In the genomic region with DNA sequence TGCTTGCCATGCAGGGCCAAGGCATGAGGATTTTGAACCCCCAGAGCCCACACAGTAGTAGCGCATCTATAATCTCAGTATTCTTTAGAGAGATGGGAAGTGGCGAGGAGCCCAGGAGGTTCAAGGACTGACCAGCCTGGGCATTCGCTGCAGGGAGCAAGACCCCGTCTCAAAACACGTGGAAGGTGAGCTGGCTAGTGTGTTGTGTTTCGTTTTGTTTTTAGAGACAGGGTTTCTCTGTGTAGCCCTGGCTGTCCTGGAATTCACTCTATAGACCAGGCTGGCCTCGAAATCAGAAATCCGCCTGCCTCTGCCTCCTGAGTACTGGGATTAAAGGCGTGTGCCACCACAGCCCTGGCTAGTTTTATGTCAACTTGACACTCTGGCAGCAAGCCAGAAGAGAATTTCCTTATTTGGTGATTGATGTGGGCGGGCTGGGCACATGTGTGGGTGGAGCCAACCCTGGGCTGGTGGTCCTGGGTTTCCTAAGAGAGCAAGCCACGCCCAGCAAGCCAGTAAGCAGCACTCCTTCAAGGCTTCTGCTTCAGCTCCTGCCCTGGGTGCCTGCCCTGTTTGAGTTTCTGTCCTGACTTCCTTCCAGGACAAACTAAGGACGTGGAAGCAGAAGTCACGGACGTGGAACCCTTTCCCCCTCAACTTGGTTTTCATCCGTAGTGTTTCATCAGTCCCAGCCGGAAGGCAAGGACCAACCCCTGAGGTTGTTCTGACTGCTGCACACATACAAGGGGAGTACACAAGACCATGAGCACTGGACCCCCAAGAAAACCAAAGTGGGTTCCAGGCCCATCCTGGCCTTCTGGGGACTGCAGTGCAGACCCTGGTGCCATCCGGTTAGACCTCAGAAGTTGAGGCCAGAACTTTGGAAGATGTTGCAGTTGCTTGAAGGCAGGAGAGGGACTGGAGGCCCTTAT, we compare ENCODE assay signal across 9 mouse cellular contexts.
DNase-seq lines count a peak whose midpoint lies in the region; ATAC-seq and TF ChIP-seq lines count a peak whose summit lies in the region.
"Had no signal": no experiment of that assay in that cellular context is flagged by ENCODE, and none has a peak within 500 bp of the region (broad histone marks: within the 10 kb centered on the region; RNA-seq: fewer than 3 reads in every experiment).

No protein-coding gene starts in this region.

- H3K4me2 ChIP-seq in hindbrain, embryonic 12.5 days (replicated peaks), result no peak overlapping the region
- no peak overlapping the region for H3K4me2 ChIP-seq in liver, embryonic 16.5 days (ENCODE audit: low read depth, low read length)
- H3K4me2 ChIP-seq in stomach, embryonic 14.5 days (replicated peaks; ENCODE audit: low read depth, low read length), result no peak overlapping the region

- peak overlapping the region; percentile 100 for H3K27ac ChIP-seq in hindbrain, embryonic 12.5 days
- peak overlapping the region; percentile 53; the same call in 1 of the 2 replicates for H3K27ac ChIP-seq in liver, embryonic 16.5 days (ENCODE audit: low read length)
- H3K27ac ChIP-seq in stomach, embryonic 14.5 days (ENCODE audit: low read length), result peak overlapping the region; percentile 99

- no peaks in the 10 kb centered on the region for H3K27me3 ChIP-seq in hindbrain, embryonic 12.5 days
- peaks cover 28% of the 10 kb centered on the region for H3K27me3 ChIP-seq in liver, embryonic 16.5 days (ENCODE audit: control insufficient read depth, insufficient read depth, low read depth, low read length)
- no peaks in the 10 kb centered on the region for H3K27me3 ChIP-seq in stomach, embryonic 14.5 days (ENCODE audit: control insufficient read depth, insufficient read depth, low read length)

- peaks cover 68% of the 10 kb centered on the region for H3K4me1 ChIP-seq in hindbrain, embryonic 12.5 days
- no peaks in the 10 kb centered on the region; the same call in none of the 2 replicates for H3K4me1 ChIP-seq in liver, embryonic 16.5 days (ENCODE audit: control insufficient read depth, low read depth, low read length)
- H3K4me1 ChIP-seq in stomach, embryonic 14.5 days (ENCODE audit: control insufficient read depth, insufficient read depth, low read length), result peaks cover 47% of the 10 kb centered on the region

- no peak for ATAC-seq in hindbrain, embryonic 12.5 days (ENCODE audit: low FRiP score)
- ATAC-seq in liver, embryonic 16.5 days (ENCODE audit: low read depth), result no peak
- ATAC-seq in stomach, embryonic 14.5 days (ENCODE audit: insufficient number of reproducible peaks, insufficient read depth, low FRiP score, low read depth), result no peak
- no peak for ATAC-seq in inflammation-experienced regulatory T-cells, adult 6 months

- DNase-seq in heart, adult 11 months, result peak; percentile 95
- no peak for DNase-seq in heart, postnatal 4 days
- peak; percentile 82 for DNase-seq in brain, embryonic 14.5 days (ENCODE audit: low read depth)
- no peak for DNase-seq in right cerebral cortex, postnatal 4 days

- H3K9me3 ChIP-seq in hindbrain, embryonic 12.5 days (replicated peaks), result no peaks in the 10 kb centered on the region
- no peaks in the 10 kb centered on the region for H3K9me3 ChIP-seq in liver, embryonic 16.5 days (replicated peaks; ENCODE audit: control insufficient read depth, low read length)
- H3K9me3 ChIP-seq in stomach, embryonic 14.5 days (ENCODE audit: control insufficient read depth, low read depth, low read length), result no peaks in the 10 kb centered on the region
- H3K9me3 ChIP-seq: G1E had no signal

- H3K9ac ChIP-seq in hindbrain, embryonic 12.5 days, result no peak overlapping the region
- H3K9ac ChIP-seq in liver, embryonic 16.5 days (ENCODE audit: low read depth, low read length), result no peak overlapping the region
- no peak overlapping the region for H3K9ac ChIP-seq in stomach, embryonic 14.5 days (replicated peaks; ENCODE audit: low read depth, low read length)

- no peak for TF ChIP-seq CTCF in brain, embryonic 14.5 days (IDR thresholded peaks at IDR 0.05; ENCODE audit: borderline replicate concordance, extremely low read depth, insufficient read depth, insufficient read length)

- no peaks in the 10 kb centered on the region for H3K36me3 ChIP-seq in hindbrain, embryonic 12.5 days
- H3K36me3 ChIP-seq in liver, embryonic 16.5 days (ENCODE audit: control insufficient read depth, insufficient read depth), result no peaks in the 10 kb centered on the region
- no peaks in the 10 kb centered on the region for H3K36me3 ChIP-seq in stomach, embryonic 14.5 days (ENCODE audit: control insufficient read depth, insufficient read depth, low read length)
- H3K36me3 ChIP-seq: G1E had no signal

- no peak for TF ChIP-seq POLR2A in brain, embryonic 14.5 days (IDR thresholded peaks at IDR 0.05; ENCODE audit: borderline replicate concordance, extremely low read depth, insufficient read depth, insufficient read length, poor library complexity, severe bottlenecking)

- 85% methylated on average over 17 of the region's 17 CpGs for WGBS in hindbrain, embryonic 12.5 days
- WGBS in liver, embryonic 16.5 days (ENCODE audit: insufficient replicate concordance), result 59% methylated on average over 17 of the region's 17 CpGs
- WGBS in stomach, embryonic 14.5 days, result 88% methylated on average over 17 of the region's 17 CpGs

- H3K4me3 ChIP-seq in hindbrain, embryonic 12.5 days, result no peak overlapping the region
- H3K4me3 ChIP-seq in liver, embryonic 16.5 days (ENCODE audit: low read depth, low read length), result no peak overlapping the region
- no peak overlapping the region for H3K4me3 ChIP-seq in stomach, embryonic 14.5 days (ENCODE audit: low read depth, low read length)

Comparison
In these comparisons a context has a peak if more than half of its experiments do, and no peak if none do; other contexts are left out.
1. DNase-seq: peak in heart, adult 11 months (single experiment) and brain, embryonic 14.5 days (single experiment); none in heart, postnatal 4 days (single experiment) and right cerebral cortex, postnatal 4 days (single experiment).
2. Peak in every context shown above with its lines, with median percentiles within 50 percentile points of each other: H3K27ac ChIP-seq.